Mouse (Mus musculus) left cerebral cortex, postnatal 14 days (tissue): Measurements from ENCODE around the gene Baiap2l1. TPM values are rescaled to one million over a fixed set of nuclear protein-coding genes. Genes with fewer than 3 reads are reported as not detected.

Experiments used
- DNase-seq, 2 experiments: peaks; one replicate each; pipeline ENCODE4 v3.0.0; 2021 to 2022; ENCODE audit warnings: low spot score in 2 of 2, mixed read lengths in 1 of 2
- intact Hi-C: fragments of 180-260 bp; cut with DNase I; formaldehyde crosslinking; loops from one replicate; pipeline ENCODE4 v1.15.1; 2025
- total RNA-seq, 2 experiments: library from RNA; stranded (reverse); gene quantifications; 2 replicates each; pipeline ENCODE4 v1.2.3; 2021

Gene Baiap2l1
- total RNA-seq, 2 experiments from 2014 or later: 0.42 to 0.70 TPM

GRCm38 (mm10) chr5:144263496-144263895, 94.4 kb downstream of the Baiap2l1 start:
- intact Hi-C loops: no loop called here

GRCm38 (mm10) chr5:144263082-144263481, 94.8 kb downstream of the Baiap2l1 start:
- intact Hi-C loops: no loop called here
- no peak for DNase-seq

More at GRCm38 (mm10) chr5:144263496-144263895, 94.4 kb downstream of the Baiap2l1 start:
- no peak for DNase-seq

- intact Hi-C loops: no loop called here
- DNase-seq: peak in 1 of 2 experiments; percentile 47
Measured at GRCm38 (mm10) chr5:144261829-144262228, 96.1 kb downstream of the Baiap2l1 start.

- intact Hi-C loops: no loop called here
- DNase-seq: no peak
Measured at GRCm38 (mm10) chr5:144261309-144261708, 96.6 kb downstream of the Baiap2l1 start.

GRCm38 (mm10) chr5:144260464-144260863, 97.4 kb downstream of the Baiap2l1 start:
- intact Hi-C loops: no loop called here
- DNase-seq: no peak

GRCm38 (mm10) chr5:144259228-144259627, 98.7 kb downstream of the Baiap2l1 start:
- intact Hi-C loops: no loop called here
- DNase-seq: no peak

GRCm38 (mm10) chr5:144258687-144259086, 99.2 kb downstream of the Baiap2l1 start:
- intact Hi-C loops: no loop called here
- no peak for DNase-seq

GRCm38 (mm10) chr5:144258131-144258611, 99.7 kb downstream of the Baiap2l1 start:
- peak; percentile 49 to 69 for DNase-seq
- intact Hi-C loops: no loop called here

GRCm38 (mm10) chr5:144257451-144258110, 100.3 kb downstream of the Baiap2l1 start:
- no peak for DNase-seq
- intact Hi-C loops: no loop called here

- no peak for DNase-seq
- intact Hi-C loops: no loop called here
Measured at GRCm38 (mm10) chr5:144256888-144257287, 101.0 kb downstream of the Baiap2l1 start.

- DNase-seq: no peak
- intact Hi-C loops: no loop called here
Measured at GRCm38 (mm10) chr5:144256541-144256870, 101.4 kb downstream of the Baiap2l1 start.

GRCm38 (mm10) chr5:144255632-144256540, 102.0 kb downstream of the Baiap2l1 start:
- intact Hi-C loops: no loop called here
- peak; percentile 41 to 42 for DNase-seq

GRCm38 (mm10) chr5:144254811-144255631, 102.9 kb downstream of the Baiap2l1 start:
- intact Hi-C loops: no loop called here
- DNase-seq: peak; percentile 76 to 80

- DNase-seq: no peak
- intact Hi-C loops: no loop called here
Measured at GRCm38 (mm10) chr5:144254122-144254810, 103.6 kb downstream of the Baiap2l1 start.

GRCm38 (mm10) chr5:144253212-144253611, 104.7 kb downstream of the Baiap2l1 start:
- intact Hi-C loops: no loop called here
- no peak for DNase-seq

- intact Hi-C loops: no loop called here
- no peak for DNase-seq
Measured at GRCm38 (mm10) chr5:144251876-144252577, 105.9 kb downstream of the Baiap2l1 start.

- no peak for DNase-seq
- intact Hi-C loops: no loop called here
Measured at GRCm38 (mm10) chr5:144249871-144250270, 108.0 kb downstream of the Baiap2l1 start.

GRCm38 (mm10) chr5:144247906-144248585, 109.9 kb downstream of the Baiap2l1 start:
- intact Hi-C loops: no loop called here
- no peak for DNase-seq
